Mouse (Mus musculus) telencephalon, adult 2 months (tissue): ENCODE data around the gene Ccdc151.
A peak's percentile ranks its signal among the peaks of the same experiment; 100 is the strongest.

ENCODE experiments used
- DNase-seq: peaks from one replicate; pipeline ENCODE4 v3.0.0-alpha.2; 2011; ENCODE audit warnings: low read depth, low spot score

Gene Ccdc151

GRCm38 (mm10) chr9:22002194-22003162 is at the start of gene Ccdc151, which contains the start of gene Prkcsh:
Ccdc151 (minus strand) TSS chr9:22002634.
Prkcsh (plus strand) TSS chr9:22002806.
- peak; percentile 100 for DNase-seq

GRCm38 (mm10) chr9:22051958-22052254 is 49.5 kb upstream of the Ccdc151 start, which contains the start of gene Elavl3:
Elavl3 (minus strand) TSS chr9:22052023.
- no peak for DNase-seq

- no peak for DNase-seq
These were observed 48.9 kb upstream of the Ccdc151 start for GRCm38 (mm10) chr9:22051161-22051957.

- no peak for DNase-seq
These were observed 48.0 kb upstream of the Ccdc151 start for GRCm38 (mm10) chr9:22050351-22050889.

- no peak for DNase-seq
These were observed 47.4 kb upstream of the Ccdc151 start for GRCm38 (mm10) chr9:22049721-22050270.

- DNase-seq = no peak
These were observed 46.9 kb upstream of the Ccdc151 start for GRCm38 (mm10) chr9:22049315-22049714.

- DNase-seq = no peak
These were observed 44.9 kb upstream of the Ccdc151 start for GRCm38 (mm10) chr9:22047329-22047728.

GRCm38 (mm10) chr9:22041832-22042231 is 39.4 kb upstream of the Ccdc151 start:
- DNase-seq = no peak

- DNase-seq = no peak
These were observed 35.4 kb upstream of the Ccdc151 start for GRCm38 (mm10) chr9:22037826-22038225.

- DNase-seq = no peak
These were observed 33.0 kb upstream of the Ccdc151 start for GRCm38 (mm10) chr9:22035300-22036044.

- no peak for DNase-seq
These were observed 28.0 kb upstream of the Ccdc151 start for GRCm38 (mm10) chr9:22030386-22030785.

- no peak for DNase-seq
These were observed 26.0 kb upstream of the Ccdc151 start for GRCm38 (mm10) chr9:22028467-22028866.

- peak; percentile 34 for DNase-seq
These were observed 22.2 kb upstream of the Ccdc151 start for GRCm38 (mm10) chr9:22024592-22024991.

GRCm38 (mm10) chr9:22017208-22017825 is 14.9 kb upstream of the Ccdc151 start:
- no peak for DNase-seq

GRCm38 (mm10) chr9:22016245-22016644 is 13.8 kb upstream of the Ccdc151 start:
- no peak for DNase-seq

GRCm38 (mm10) chr9:22012731-22013130 is 10.3 kb upstream of the Ccdc151 start:
- no peak for DNase-seq

- DNase-seq = no peak
These were observed 8.6 kb upstream of the Ccdc151 start for GRCm38 (mm10) chr9:22011055-22011454.

GRCm38 (mm10) chr9:22004546-22004945 is 2.1 kb upstream of the Ccdc151 start:
- DNase-seq = no peak

- no peak for DNase-seq
These were observed 725 bp upstream of the Ccdc151 start for GRCm38 (mm10) chr9:22003163-22003554.

- no peak for DNase-seq
These were observed 801 bp downstream of the Ccdc151 start for GRCm38 (mm10) chr9:22001633-22002032.

- DNase-seq = no peak
These were observed 2.1 kb downstream of the Ccdc151 start for GRCm38 (mm10) chr9:22000296-22000695.
